Mouse (Mus musculus) kidney, adult 18-20 months (tissue): Measurements from ENCODE around the gene Adamtsl1.

Experiments
- DNase-seq: peaks from one replicate; pipeline ENCODE4 v3.0.0; 2021

Gene Adamtsl1

DNA sequence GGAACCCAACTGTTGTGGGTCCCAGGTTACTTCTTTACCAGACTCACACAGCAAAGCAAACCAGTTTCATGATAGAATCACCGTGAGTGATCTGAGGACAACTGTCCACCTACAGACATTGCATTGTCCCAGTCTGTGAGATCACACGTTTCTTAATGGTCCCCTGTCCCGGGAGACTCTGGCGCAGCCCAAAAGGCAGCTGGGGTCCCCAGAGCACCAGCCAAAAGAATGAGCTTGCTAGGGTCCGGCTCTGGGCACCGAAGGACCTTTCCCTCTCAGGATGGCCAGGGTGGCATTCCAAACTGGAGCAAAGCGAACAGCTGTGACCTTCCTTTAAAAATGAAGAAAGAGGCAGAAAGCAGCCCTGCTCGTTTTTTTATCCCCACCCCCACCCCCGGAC lies at the start of gene Adamtsl1:
TSS of gene Adamtsl1 (plus strand) at position 381 of the 400 bp plus-strand sequence.
- DNase-seq: no peak

DNA sequence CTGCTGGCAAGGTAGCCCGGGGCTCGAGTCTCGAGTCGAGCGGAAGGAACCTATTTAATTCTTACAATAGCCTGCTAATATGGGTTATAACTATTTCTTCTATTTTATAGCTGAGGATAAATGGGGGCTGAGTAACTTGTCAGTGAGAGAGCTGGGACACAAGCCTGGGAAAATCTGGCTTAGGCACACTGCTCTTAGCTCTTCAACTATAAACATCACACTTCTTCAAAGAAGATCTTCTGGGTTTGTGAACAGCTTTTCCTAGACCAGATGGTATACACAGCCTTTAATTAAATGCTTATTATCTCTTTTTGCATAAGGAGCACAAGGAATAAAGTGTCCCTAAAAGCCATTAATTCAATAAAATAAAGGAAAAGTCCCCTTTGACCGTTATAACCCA lies 30.4 kb upstream of the Adamtsl1 start:
- DNase-seq: no peak

DNA sequence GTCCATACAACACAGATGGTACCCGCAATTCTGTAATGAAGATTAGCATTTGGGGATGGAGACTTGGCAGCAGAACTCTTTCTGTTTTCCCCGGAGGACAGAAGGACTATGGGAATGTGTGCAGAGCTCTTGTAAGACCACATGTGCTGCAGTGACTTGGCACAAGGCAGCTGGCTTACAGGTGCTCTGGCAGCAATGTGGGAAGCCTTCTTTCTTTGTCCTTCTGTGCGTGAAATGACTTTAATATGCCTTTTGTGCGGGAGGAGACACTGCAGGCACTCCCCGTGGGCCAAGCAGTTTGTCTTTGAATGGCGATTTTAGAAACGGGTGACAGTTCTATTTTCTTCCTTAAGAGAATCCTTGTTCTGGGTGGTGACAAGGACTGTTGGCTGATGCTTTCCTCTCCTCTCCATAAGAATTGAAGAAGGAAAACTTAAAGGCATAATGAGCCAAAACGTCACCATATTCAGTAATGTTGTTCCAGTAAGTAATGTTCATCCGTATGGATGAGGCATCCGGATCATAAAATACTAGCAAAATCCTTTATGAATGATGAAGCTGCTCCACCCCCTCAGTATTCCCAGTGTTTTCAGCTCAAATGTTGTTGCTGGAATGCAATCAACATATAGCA lies 27.5 kb upstream of the Adamtsl1 start:
- no peak for DNase-seq

DNA sequence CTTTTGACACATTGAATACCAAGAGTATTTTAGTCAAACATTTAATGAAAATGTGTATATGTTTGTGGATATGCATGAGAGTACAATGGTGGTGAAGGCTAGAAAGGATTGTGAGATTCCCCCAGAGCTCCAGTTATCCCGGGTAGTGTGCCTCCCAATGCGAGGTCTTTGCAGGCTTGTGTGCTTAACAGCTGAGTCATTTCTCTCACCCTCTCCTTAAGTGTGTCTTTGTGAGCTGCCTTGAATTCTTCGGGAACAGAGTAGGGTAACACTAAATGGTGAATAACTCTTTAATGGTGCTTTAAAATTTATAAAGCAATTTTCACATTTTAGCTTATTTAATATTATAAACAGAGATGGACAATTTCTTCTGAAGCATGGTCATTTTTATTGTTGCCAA lies 8.3 kb upstream of the Adamtsl1 start:
- DNase-seq: no peak

DNA sequence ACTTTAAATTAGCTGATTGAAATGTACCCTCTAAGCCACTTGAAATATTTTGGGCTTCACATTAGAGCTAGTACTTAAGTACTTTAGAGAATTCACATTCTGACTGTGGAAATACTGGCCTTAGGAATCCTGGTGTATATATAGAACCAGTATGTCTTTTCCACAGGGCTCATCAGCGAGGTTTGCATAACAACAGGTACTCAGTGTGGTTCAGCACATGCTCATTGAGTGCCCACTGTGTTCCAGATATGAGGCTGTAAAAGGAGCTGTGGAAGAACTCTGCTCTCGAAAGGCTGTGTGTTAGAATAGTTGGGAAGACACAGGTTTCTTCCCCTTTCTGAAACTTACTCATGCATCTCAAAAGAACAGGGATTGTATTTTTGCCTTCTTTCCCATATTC lies 7.0 kb upstream of the Adamtsl1 start:
- DNase-seq: no peak

DNA sequence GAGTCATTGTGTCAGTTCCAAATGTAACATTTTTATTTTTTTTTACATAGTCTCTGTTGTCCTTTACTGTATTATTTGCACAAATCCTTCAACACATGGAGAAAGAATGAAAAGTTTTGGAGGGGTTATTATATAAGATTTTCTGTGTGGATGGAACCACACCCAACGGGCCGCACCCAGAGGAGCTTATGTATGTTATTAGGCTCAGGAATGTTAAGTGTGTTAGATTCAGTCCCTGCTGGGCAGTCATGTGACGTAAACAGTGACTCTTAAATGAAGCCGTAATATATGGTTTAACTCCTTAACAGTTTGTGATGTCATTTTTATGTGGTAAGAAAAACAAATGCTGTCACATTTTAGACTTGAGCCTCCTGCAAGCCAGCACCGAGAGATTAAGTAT lies 6.5 kb upstream of the Adamtsl1 start:
- DNase-seq: no peak

DNA sequence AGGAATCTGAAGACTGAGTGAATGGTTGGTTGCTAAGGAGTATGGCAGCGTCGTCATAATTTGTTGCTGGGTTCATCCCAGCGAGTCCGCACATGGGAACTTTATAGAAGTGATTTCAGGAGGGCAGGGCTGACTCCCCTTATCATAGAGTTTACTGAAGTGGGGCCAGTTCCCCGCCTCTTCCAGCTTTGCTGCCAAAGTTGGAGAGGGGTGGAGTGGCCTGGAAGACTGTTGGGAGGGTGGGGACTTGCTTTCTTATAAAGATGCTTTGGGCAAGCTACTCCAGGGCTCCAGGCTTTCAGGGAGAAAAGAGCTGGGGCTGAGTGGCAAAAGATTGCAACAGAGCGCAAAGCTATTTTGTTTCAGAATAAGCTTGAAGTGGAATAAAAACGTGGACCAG lies 684 bp upstream of the Adamtsl1 start:
- peak; percentile 3 for DNase-seq

DNA sequence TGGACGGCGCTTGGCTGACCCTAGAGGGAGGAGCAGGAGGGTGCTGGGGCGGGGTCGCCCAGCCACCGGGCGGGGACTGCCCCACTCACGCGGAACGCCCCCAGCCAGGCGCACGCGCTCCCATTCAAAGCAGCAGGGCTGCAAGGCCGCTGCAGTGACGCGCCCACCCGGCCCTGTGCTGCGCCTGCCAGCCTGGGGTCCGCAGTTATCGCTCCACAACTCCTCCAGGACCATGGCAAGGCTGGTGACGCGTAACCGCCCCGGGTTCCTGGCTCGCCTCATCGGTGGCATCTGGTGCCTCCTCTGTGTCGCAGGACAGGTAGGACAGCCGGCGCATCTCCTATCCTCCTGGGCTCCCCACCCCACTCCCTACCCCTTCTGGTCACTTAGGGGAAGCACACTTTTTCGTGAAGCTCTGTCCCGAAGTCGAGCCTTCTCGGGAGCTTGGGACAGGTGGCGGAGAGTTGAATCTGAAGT lies 271 bp downstream of the Adamtsl1 start:
- DNase-seq: peak; percentile 13

DNA sequence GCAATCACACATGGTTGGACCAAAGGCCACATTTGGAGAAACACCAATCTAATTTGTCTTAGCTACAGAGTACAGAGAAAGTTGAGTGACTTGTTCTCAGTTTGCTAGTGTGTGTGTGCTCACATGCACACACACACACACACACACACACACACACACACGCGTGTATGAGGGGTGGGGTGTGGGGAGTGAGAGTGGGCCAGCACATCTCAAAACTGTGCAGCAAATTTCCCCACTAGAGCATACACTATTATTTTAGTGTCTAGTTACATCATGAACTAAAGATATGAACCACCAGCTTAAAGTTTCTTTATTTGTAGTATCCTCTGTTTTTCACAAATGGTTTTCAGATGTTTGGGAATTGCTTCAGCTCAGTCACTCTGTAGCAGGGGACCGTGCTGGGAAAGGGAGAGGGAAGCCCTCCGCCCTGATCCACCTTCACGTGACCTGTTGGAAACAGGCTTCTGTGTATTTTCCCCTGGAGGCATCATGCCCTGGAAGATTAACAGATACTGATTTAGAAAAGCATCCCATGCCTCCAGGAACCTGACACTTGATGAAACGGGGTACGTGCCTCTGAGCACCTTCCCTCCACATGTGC lies 13.1 kb downstream of the Adamtsl1 start:
- no peak for DNase-seq

DNA sequence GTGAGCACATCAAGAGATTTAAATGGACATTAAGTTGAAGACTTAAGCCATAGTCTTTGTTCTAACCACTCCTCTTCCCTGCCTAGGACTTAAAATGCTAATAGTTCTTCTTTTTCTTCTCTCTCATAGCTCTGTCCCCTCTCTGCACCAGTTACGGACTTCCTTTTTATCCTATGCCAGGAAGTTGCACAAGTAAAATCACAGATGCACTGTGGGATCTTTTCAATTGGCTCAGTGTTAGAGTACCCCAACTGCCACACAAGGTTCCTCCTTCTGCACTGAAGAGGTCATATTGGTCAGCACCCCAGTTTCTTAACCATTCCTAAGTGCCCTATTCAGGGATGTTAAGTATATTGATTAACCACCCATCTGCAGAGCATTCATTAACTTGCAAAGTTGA lies 15.9 kb downstream of the Adamtsl1 start:
- no peak for DNase-seq

DNA sequence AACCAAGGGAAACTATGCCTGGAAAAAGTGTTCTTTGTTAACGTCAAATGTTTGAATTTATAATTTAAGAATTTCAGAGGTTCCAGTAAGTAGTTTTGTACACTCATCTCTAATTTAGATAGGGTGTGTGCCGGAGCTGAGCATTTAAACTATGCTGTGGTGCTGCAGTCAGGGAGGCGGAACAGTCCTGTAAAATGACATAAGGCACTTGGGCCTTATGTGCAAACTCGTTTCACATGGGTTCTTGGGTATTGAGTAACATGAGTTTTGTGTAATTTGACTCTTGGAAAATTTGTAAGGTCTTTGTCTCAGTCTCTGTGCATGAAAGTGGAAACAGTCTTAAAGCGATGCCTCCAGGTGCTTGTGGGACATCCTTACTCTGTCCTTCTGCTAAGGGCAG lies 25.7 kb downstream of the Adamtsl1 start:
- DNase-seq: no peak

DNA sequence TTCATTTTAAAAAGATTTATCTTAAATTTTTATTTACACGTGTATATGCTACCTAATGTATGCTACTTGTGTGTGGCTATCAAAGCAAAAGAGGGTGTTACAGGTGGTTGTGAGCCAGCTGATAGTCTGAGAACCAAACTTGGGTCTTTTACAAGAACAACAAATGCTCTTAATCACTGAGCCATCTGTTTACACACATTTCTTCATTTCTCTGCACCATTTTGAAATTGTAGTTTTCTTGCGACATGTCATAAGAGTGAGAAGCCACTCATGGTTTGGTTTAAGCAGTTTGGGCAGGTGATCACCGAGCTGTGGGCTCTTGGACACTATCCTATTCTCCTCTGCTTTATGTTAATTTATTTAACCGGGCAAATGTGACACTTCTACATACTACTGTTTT lies 29.2 kb downstream of the Adamtsl1 start:
- no peak for DNase-seq

DNA sequence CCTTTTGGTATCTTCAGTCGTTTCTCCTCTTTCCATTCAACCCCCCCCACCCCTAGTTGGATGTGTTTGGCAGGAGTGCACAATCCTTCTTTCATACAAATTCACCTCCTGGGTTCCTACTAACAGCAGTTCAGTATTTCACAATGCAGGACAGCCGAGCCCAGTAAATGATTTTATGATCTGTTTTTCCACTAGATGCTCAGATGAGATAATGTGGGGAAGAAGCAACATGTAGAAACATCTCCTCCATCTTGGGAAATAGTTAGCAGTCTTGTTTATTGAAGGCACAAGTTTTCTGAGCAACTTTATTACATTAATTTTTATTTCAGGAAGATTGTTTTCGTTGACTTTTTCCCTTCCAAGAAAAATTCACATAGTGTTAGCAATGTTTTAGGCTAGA lies 40.7 kb downstream of the Adamtsl1 start:
- no peak for DNase-seq

DNA sequence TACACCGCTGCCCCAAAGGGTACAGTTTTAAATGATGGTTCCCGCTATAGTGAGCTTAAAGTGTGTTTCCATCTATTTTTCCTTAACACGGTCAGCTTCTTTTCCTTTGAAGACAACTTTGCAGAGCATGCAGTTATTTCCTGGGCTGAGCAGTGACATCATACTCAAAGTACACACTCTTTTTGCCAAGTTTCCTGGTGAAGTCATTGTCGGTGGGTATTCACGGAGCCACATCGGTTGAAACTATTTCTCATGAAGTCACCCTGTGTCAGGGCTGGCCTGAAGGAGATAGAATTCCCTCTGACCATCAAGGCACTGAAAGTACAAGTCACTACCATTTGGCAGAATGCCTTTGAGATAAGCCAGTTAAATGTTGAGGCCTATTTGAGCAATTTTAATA lies 45.8 kb downstream of the Adamtsl1 start:
- DNase-seq: no peak

DNA sequence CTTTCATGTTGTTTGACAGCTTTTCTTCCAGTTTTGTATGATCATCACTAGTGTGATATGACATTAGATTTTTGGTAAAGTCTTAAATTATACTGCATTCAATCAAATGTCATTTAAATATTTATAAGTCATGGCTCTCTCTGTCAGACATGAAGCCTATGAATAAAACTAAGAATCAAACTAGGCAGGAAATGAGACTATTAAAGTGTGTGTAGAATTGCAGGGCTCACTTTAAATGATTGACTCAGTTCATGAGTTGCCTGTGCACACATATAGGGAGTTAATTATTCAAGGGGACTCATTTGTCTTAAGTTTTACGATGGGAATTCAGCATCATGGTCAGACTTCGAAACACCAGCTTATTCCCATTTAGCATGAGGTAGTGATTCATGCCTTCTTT lies 71.5 kb downstream of the Adamtsl1 start:
- no peak for DNase-seq

DNA sequence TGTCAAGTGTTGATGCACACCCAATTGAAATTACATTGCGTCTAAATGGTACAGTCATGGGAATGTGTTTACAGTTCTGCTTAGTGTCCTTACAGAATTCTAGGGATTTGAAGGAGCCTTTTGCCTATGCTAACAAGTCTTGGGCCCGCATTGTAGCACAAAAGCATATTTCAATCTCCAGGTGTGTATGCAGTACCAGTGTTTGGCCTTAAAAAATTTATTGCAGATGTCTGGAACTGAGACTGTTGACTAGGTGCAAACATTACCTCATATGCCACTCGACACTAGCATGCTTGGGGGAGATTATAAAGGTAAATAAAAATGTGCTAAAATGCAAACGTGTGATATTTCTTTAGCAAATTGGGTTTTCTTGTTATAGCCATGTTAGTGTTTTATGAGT lies 75.0 kb downstream of the Adamtsl1 start:
- DNase-seq: no peak

DNA sequence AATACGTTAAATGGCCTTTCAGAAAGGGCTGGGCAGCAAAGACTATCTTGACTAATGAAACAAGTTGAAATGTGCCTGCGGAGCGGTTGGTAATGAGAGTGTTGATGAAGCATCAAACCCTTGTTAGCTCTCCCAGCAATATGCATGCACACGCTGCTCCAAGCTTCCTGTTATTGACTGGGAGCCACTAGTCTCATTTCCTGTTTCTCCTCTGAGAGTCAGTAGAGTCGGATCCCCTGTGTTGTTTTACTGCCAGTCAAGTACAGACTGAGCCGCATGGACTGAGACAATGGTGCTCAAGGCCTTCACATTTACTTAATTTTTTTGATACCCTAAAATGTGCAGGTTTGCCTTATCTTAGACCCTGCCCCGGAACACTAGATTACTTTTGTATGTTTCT lies 77.1 kb downstream of the Adamtsl1 start:
- DNase-seq: no peak

DNA sequence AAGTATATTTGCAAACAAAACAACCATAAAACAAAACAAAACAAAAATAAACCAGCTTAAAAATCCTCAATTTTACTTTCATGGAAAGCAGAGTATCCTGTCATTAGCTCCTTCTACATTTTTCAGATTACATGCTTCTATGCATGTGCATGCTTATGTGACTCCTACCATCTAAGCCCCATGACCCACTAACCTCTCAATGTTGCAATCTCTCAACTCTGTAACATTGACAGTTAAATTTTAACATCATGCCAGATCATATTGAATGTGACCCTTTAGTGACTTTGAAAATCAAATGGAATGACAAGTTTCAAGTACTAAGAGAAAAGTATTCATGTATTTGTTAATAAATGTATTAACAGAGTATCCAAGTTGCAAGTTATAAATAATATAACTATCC lies 80.2 kb downstream of the Adamtsl1 start:
- DNase-seq: no peak

DNA sequence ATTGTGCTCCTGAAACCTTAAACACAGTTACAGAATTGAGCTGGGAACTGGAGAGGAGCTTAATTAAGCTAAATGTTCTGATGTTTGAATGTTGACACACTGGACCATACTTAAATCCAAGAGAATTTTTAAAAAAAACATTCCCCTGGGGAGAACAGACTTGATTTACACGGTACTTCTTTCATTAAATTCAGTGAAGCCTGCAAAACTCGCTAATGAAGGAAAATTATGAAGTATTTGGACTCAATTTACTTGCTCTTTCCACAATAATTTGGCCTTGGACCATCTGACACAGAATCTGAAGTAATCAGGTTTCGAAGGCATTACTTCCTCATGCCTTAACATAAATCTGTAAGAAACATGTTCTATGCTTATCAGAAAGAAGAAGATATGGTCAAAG lies 99.4 kb downstream of the Adamtsl1 start:
- no peak for DNase-seq

DNA sequence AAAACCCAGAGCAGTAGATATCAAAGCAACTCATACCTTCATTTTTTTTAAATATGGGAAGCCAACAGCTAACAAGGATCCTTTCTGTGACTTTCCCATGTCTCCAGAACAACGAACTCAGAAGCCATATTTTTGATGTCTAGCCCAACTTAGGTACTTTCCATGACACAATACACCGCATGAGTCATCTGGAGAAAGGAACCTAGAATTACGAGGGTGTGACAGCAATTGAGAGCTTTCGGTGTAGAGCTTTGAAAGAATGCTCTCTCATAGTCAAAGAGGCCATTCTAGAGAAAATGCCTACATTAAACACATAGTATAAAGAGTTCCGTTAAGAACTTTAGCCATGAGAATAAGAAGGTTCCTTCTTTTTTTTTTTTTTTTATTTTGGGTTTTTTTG lies 104.8 kb downstream of the Adamtsl1 start:
- DNase-seq: no peak

DNA sequence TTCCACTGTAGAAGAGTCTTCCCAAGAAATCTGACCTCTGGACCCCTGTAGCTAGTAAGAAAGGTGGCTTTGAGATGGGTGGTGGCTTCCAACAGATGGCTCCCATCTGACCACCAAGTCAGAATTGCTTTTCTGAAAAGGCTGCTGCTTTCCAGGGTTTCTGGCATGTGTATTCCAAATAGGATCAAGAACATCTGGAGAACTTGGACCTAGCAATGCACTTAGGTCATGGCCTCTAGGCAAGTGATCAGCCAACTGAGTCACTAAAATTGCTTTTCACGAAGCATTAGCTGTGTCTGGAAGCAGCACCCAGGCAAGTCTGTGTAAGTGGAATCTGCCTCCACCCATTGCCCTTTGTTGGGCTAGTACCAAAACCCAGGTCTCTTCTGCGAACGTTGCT lies 105.3 kb downstream of the Adamtsl1 start:
- no peak for DNase-seq

DNA sequence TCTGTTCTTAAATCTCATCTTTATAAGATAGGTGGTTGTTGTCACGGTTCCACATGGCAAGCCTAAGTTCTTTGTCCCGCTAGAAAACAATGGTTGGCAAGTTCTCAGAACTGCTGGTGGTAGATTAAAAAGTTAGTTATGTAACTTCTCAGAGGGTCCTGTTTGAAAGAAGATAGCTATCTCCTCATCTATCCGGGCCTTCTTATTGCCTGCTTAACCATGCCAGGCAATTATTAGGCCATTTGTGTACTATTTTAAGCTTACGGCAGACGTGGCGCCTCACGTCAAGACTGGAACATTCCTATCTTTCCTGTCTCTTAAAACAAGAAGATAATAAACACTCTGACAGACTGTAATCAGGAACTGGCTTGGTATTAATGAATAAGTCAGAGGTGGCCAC lies 115.4 kb downstream of the Adamtsl1 start:
- DNase-seq: no peak

DNA sequence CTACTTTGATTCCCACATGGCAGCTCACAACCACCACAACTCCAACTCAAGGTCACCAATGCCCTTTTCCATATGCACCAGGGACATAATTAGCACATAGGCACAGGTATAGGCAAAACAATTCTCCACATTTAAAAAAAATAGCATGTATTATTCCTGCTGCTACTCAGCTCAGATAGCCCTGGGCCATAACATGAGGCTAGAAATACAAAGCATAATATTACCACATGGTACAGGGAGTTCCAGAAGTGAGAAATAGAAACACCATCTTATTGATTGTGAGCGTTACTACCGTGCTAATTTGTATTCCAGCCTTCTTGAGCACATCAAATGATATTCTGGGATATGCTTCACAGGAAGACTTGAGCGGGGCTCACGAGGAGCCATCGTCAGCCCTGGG lies 155.3 kb downstream of the Adamtsl1 start:
- DNase-seq: no peak

DNA sequence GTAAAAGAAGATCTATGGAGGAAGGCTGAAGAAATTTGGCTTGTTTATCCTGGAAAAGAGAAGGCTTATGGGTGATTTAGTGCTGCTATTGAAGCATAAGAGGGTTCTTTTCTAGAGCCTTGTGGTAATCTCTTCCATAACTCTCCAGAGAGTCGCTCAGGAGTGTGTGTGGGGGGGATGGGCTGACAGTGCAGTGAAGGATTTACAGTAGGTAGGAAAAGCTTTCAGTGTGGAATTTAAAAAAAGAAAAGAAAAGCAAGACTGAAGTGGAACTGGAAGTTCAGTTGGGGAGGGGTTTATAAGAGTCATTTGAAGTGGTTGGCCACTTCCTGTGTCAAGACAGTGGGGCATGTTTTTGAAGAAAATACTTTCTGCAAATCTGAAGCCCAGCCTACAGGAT lies 155.8 kb downstream of the Adamtsl1 start:
- DNase-seq: no peak

DNA sequence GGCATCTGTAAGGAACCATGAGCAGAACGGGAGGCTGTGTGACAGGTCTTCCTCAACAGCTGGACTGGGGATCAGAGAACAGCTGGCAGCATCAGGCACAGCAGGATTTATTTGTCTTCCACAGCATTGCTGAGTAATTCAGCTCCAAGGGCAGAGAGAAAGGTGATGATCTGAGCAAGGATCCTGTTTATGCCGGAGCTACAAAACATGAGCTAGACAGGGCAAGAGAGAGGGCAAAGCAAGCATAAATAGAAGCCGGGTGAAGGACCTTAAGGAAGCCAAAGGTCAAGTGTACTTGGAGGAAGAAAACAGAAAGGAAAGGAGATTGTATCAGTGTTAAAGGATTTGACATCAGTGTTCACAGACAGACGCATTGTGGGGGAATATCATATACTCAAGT lies 158.3 kb downstream of the Adamtsl1 start:
- peak; percentile 3 for DNase-seq
